Mouse (Mus musculus) midbrain, embryonic 13.5 days (tissue): ENCODE data around the gene Rpl4. TPM values are rescaled to one million over a fixed set of nuclear protein-coding genes. Genes with fewer than 3 reads are reported as not detected.
A peak's percentile ranks its signal among the peaks of the same experiment; 100 is the strongest.
"Not testable (repeated sequence)": the region's sequence is repeated elsewhere in the genome, so short reads cannot be mapped to it uniquely, and the experiment has no call there.

Experiments
- ATAC-seq: fragments of 200-750 bp; cut with Nextera tagmentation; 2 replicates; pipeline ENCODE4 v1.8.0; 2017; ENCODE audit warnings: mild to moderate bottlenecking, moderate TSS enrichment, moderate library complexity
- H3K27ac ChIP-seq: fragments of 300-500 bp; sonication (generic); 2 replicates; pipeline ENCODE4 v1.5.1; 2015; ENCODE audit warnings: inconsistent platforms, mild to moderate bottlenecking, moderate library complexity
- H3K27me3 ChIP-seq: fragments of 300-500 bp; sonication (generic); 2 replicates; pipeline ENCODE4 v1.6.1; 2015; ENCODE audit warnings: mild to moderate bottlenecking, inconsistent platforms
- H3K36me3 ChIP-seq: fragments of 300-500 bp; sonication (generic); 2 replicates; pipeline ENCODE4 v1.6.1; 2015; ENCODE audit warnings: mild to moderate bottlenecking, inconsistent platforms
- H3K4me1 ChIP-seq: fragments of 300-500 bp; sonication (generic); replicated peaks from 2 replicates; pipeline ENCODE4 v1.6.1; 2015; ENCODE audit warnings: inconsistent platforms
- H3K4me2 ChIP-seq: fragments of 300-500 bp; sonication (generic); replicated peaks from 2 replicates; pipeline ENCODE4 v1.6.1; 2015; ENCODE audit warnings: moderate library complexity, mild to moderate bottlenecking, inconsistent platforms
- H3K4me3 ChIP-seq: fragments of 300-500 bp; sonication (generic); replicated peaks from 2 replicates; pipeline ENCODE4 v1.5.1; 2015; ENCODE audit warnings: mild to moderate bottlenecking, inconsistent platforms
- H3K9ac ChIP-seq: fragments of 300-500 bp; sonication (generic); replicated peaks from 2 replicates; pipeline ENCODE4 v1.6.1; 2015; ENCODE audit warnings: mild to moderate bottlenecking, inconsistent platforms
- H3K9me3 ChIP-seq: fragments of 300-500 bp; sonication (generic); 2 replicates; pipeline ENCODE4 v1.6.1; 2016; ENCODE audit warnings: mild to moderate bottlenecking, inconsistent platforms
- WGBS: fragments of 180-500 bp; shearing (Covaris S2); methylation state at CpG from one replicate; pipeline ENCODE4 v1.1.7; 2015; 5-methylcytosine and 5-hydroxymethylcytosine counted together
- polyA plus RNA-seq: library from polyadenylated mRNA; unstranded; fragments of >200 nt; fragmentation: Nextera tagmentation; extraction: Ambion mirVana; gene quantifications from 2 replicates; pipeline ENCODE4 v1.2.1, GENCODE M21; 2015

Gene Rpl4
- polyA plus RNA-seq, 1 experiment from 2014 or later = 675 TPM

DNA sequence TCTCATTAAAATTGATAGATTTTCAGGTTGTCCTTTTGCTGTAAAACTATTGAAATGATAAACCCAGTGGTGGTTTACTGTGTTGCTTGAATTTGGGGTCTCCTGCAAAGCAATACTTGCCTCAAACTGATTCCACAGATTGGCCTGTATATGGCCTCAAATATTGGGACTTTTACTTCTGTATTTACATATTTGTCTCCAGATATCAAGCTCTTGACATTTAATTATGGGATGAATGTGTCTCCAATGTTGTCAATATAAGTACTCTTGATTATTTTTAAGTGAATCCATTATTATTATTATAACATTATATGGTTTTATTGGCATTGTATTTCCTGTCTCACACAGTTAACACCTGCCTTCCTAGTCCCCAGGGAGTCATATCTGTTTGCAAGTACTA is 1.2 kb downstream of the Rpl4 start:
- H3K4me2 ChIP-seq = peak overlapping the region; percentile 92
- ATAC-seq = no peak
- H3K9me3 ChIP-seq = no peaks in the 10 kb centered on the region
- H3K27me3 ChIP-seq = no peaks in the 10 kb centered on the region
- H3K27ac ChIP-seq = no peak overlapping the region
- peak overlapping the region; percentile 86 for H3K9ac ChIP-seq
- H3K36me3 ChIP-seq = peaks cover 40% of the 10 kb centered on the region
- peaks cover 29% of the 10 kb centered on the region for H3K4me1 ChIP-seq
- peak overlapping the region; percentile 94 for H3K4me3 ChIP-seq

DNA sequence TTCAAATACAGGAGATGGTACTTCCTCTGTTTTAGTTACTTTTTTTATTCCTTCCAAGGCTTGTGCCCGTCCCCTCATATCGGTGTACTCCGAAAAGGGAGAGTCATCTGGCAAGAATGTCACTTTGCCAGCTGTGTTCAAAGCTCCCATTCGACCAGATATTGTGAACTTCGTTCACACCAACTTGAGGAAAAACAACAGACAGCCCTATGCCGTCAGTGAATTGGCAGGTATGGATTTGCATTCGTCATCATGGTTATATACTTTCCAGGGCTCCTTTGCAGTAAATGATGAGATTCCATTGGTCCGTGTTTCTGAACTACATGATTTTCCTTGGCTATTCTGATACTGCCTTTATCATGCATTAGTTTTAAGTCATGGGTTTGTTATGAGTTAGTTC is 1.6 kb downstream of the Rpl4 start:
- no peak for ATAC-seq
- Histone ChIP-seq H3K36me3 (peaks cover 40% of the 10 kb centered on the region), H3K4me2 (peak overlapping the region; percentile 92), H3K9me3 (no peaks in the 10 kb centered on the region), H3K9ac (no peak overlapping the region), H3K4me3 (peak overlapping the region; percentile 94), H3K27ac (no peak overlapping the region), H3K4me1 (peaks cover 34% of the 10 kb centered on the region), H3K27me3 (no peaks in the 10 kb centered on the region)
- 77% methylated on average over 8 of the region's 8 CpGs for WGBS

DNA sequence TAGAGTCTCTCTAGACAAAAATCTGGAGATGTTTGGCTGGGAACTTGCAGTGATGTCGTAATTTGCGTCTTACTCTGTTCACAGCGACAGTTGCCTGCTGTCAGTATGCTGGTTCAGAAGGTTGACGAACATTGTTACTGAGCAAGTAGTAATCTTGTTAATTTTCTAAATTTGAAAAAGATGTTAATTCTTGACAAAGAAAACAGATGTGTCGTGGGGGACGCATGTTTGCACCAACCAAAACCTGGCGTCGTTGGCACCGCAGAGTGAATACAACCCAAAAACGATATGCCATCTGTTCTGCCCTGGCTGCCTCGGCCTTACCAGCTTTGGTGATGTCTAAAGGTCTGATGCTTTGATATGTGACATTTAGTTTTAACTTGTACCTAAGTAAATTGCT is 2.2 kb downstream of the Rpl4 start:
- Histone ChIP-seq H3K4me3 (no peak overlapping the region), H3K36me3 (peaks cover 42% of the 10 kb centered on the region), H3K9ac (no peak overlapping the region), H3K9me3 (no peaks in the 10 kb centered on the region), H3K4me2 (no peak overlapping the region), H3K27me3 (no peaks in the 10 kb centered on the region), H3K4me1 (peaks cover 39% of the 10 kb centered on the region), H3K27ac (no peak overlapping the region)
- WGBS = 91% methylated on average over 11 of the region's 11 CpGs
- no peak for ATAC-seq

DNA sequence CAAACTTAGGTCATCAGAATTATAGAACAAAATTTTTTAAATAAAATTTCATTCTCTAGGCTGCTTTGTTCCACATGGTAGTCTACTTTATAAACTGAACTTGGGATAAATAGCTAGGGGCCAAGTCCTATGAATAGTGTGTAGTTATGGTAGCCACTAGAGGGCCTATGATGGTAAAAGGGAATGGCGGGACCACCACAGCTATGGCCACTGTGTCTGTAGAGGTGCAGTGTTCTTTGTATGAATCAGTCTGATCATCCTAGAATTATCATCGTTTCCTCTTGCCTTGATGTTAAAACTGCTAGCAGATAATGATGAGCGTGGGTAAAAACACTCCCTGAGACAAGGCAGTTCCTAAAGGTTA is 5.4 kb downstream of the Rpl4 start:
- ATAC-seq = peak; percentile 68
- H3K9ac ChIP-seq = no peak overlapping the region; the same call in 1 of the 2 replicates
- no peaks in the 10 kb centered on the region for H3K9me3 ChIP-seq
- peak overlapping the region; percentile 65 for H3K4me2 ChIP-seq
- no peaks in the 10 kb centered on the region for H3K27me3 ChIP-seq
- peak overlapping the region; percentile 84 for H3K27ac ChIP-seq
- 42% methylated on average over 3 of the region's 3 CpGs for WGBS
- H3K36me3 ChIP-seq = peaks cover 67% of the 10 kb centered on the region
- peaks cover 30% of the 10 kb centered on the region for H3K4me1 ChIP-seq
- H3K4me3 ChIP-seq = peak overlapping the region; percentile 64

DNA sequence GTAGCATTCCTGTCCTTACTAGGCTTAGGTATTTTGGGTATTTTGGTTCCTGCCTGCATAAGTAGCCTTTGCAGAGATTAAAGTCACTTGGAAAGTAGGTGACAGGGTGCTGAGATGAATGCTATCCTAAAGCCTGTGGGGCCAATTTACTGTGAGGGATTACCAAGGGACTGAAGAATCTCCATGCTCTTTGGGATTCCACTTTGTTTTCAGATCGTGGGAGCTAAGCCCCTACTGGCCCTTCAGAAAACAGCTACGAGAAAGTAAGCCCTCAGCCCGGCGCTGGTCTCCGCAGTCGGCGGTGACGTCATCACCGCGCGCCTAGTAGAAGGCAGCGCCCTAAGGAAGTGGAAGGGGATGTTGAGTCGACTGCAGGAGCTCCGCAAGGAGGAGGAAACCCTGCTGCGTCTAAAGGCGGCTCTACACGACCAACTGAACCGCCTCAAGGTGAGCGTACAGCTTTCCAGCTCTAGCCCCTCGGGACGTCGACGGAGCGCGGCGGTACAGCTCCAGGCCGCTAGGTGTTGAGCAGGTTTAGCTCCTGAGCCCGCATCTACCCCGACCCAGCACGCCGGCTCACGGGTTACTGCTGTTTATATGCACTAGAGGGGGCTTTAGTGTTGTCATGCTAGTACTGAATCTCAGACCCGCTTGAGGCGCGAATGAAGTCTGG is 5.9 kb downstream of the Rpl4 start, which contains the start of gene Snapc5:
Gene Snapc5, plus strand, starts transcription at position 301 of the 673 bp plus-strand sequence.
- H3K4me1 ChIP-seq = peaks cover 27% of the 10 kb centered on the region
- WGBS = under 1% methylated on average over 35 of the region's 35 CpGs
- H3K27ac ChIP-seq = peak within 1 kb of the TSS; percentile 84
- H3K9ac ChIP-seq = peak within 1 kb of the TSS; percentile 74
- ATAC-seq = peak; percentile 97
- H3K4me3 ChIP-seq = peak within 1 kb of the TSS; percentile 64
- peak within 1 kb of the TSS; percentile 65 for H3K4me2 ChIP-seq
- H3K9me3 ChIP-seq = no peaks in the 10 kb centered on the region
- no peaks in the 10 kb centered on the region for H3K27me3 ChIP-seq
- H3K36me3 ChIP-seq = peaks cover 67% of the 10 kb centered on the region

DNA sequence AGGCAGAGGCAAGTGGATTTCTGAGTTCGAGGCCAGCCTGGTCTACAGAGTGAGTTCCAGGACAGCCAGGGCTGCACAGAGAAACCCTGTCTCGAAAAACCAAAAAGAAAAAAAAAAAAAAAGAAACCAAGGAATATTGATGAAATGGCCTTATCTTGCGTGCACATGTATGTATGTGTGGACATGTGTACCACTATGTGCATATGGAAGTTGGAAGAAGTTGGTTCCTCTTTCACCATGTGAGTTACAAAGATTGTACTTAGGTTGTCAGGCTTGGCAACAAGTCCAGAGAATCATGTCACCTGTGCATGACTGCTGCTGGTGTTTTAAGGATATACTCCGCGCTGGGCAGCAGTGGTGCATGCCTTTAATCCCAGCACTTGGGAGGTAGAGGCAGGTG is 10.1 kb downstream of the Rpl4 start:
- H3K4me1 ChIP-seq = peaks cover 14% of the 10 kb centered on the region
- ATAC-seq, H3K9me3 ChIP-seq, H3K4me3 ChIP-seq, H3K9ac ChIP-seq, H3K27me3 ChIP-seq, H3K27ac ChIP-seq, H3K4me2 ChIP-seq: not testable (repeated sequence)
- 90% methylated on average over 5 of the region's 5 CpGs for WGBS
- peaks cover 52% of the 10 kb centered on the region for H3K36me3 ChIP-seq

DNA sequence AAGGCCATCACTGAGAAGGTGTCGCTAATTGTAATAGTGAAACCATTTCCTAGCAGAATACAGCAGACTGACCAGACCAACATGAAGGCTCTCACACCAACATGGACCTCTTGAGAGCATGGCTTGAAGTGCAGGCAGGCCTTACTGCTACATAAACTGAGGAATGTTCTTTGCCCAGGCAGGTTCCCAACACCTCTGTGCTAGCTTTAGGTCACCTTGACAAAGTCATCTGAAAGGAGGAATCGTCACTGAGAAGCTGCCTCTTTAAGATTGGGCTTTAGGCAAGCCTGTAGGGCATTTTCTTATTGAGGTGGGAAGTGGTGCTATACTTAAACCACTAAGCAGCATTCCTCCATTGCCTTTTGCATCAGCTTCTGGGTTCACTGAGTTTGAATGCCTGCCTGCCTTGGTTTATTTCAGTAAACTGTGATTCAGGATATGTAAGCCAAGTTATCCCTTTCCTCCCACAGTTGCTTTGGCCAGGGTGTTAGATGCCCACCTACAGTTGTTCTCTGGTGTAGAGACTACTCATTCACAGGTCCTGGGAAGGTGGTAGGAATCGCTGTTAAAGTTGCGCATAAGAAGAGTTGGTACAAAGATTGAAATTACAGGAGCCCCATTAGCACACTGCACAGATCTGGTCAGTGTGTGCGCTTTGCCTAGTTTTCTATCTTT is 11.1 kb downstream of the Rpl4 start:
- Histone ChIP-seq H3K27ac (no peak overlapping the region), H3K4me1 (peaks cover 10% of the 10 kb centered on the region), H3K27me3 (no peaks in the 10 kb centered on the region), H3K9ac (no peak overlapping the region), H3K4me3 (no peak overlapping the region), H3K36me3 (peaks cover 60% of the 10 kb centered on the region), H3K9me3 (no peaks in the 10 kb centered on the region), H3K4me2 (no peak overlapping the region)
- ATAC-seq = no peak
- WGBS = 95% methylated on average over 5 of the region's 5 CpGs

DNA sequence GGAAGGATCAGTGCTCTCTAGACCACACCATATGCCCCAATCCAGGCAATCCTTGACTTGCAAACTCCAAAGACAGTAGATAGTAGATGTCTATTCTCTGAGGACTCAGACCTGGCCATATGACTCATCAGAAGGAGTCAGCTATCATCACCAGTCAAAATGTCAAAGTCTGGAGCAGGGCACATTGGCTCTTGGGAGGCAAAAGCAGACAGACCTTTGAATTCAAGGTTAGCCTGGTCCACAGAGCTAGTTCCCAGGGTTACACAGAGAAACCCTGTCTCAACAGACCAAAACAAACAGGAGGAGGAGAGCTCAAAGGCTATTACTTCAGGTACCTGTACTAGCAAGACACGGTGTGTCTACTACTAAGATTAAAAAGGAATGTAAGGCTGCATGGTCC is 20.7 kb downstream of the Rpl4 start:
- no peak overlapping the region for H3K27ac ChIP-seq
- ATAC-seq = no peak
- H3K36me3 ChIP-seq = peaks cover 40% of the 10 kb centered on the region
- 93% methylated on average over 1 of the region's 1 CpGs for WGBS
- no peak overlapping the region for H3K4me3 ChIP-seq
- H3K9me3 ChIP-seq = no peaks in the 10 kb centered on the region
- H3K4me1 ChIP-seq = no peaks in the 10 kb centered on the region
- no peak overlapping the region for H3K4me2 ChIP-seq
- H3K27me3 ChIP-seq = no peaks in the 10 kb centered on the region
- no peak overlapping the region for H3K9ac ChIP-seq

DNA sequence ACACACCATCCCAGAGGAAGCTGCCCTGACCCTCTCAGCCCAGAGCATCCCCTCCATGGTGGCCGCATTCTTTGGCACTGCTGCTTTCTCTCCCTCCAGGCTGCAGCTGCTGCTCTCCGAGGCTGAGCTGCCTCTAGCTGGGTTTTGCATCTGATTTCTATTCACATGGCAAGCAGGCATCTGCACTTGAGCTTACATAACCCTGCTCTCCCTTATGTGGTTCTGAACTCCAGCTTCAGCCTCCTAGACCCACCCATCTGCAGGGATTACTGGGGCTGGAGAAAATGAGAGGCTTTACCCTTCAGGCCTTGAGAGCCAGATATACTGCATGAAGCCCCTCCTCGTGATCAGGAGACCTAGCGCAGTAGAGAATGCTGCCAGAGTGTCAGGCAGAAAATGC is 22.4 kb downstream of the Rpl4 start:
- H3K36me3 ChIP-seq = peaks cover 27% of the 10 kb centered on the region
- no peak overlapping the region for H3K4me2 ChIP-seq
- no peaks in the 10 kb centered on the region for H3K9me3 ChIP-seq
- H3K4me1 ChIP-seq = no peaks in the 10 kb centered on the region
- H3K27ac ChIP-seq = no peak overlapping the region
- no peak for ATAC-seq
- WGBS = 76% methylated on average over 4 of the region's 4 CpGs
- peak overlapping the region; percentile 32; the same call in 1 of the 2 replicates for H3K9ac ChIP-seq
- H3K4me3 ChIP-seq = no peak overlapping the region
- H3K27me3 ChIP-seq = no peaks in the 10 kb centered on the region

DNA sequence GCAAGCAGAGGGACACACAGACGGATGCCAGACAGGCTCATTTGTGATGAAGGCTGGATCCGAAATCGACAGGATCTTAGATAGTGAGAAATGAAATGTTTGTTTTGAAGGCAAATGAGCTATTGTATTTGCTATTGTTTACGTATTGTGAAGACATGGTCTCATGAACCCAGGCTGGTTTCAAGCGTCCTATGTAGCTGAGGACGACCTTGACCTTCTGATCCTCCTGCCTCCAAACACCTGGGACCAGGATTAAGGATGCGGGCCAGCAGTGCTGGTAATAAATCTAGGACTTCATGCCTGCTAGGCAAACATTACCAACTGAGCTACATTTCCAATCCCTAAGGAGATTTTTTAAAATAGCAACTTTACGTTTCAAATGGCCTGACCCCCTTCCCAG is 24.3 kb downstream of the Rpl4 start:
- Histone ChIP-seq H3K9me3 (no peaks in the 10 kb centered on the region), H3K4me2 (no peak overlapping the region), H3K27ac (no peak overlapping the region), H3K4me3 (no peak overlapping the region), H3K36me3 (peaks cover 16% of the 10 kb centered on the region), H3K4me1 (no peaks in the 10 kb centered on the region), H3K27me3 (no peaks in the 10 kb centered on the region), H3K9ac (no peak overlapping the region)
- 90% methylated on average over 8 of the region's 8 CpGs for WGBS
- no peak for ATAC-seq

DNA sequence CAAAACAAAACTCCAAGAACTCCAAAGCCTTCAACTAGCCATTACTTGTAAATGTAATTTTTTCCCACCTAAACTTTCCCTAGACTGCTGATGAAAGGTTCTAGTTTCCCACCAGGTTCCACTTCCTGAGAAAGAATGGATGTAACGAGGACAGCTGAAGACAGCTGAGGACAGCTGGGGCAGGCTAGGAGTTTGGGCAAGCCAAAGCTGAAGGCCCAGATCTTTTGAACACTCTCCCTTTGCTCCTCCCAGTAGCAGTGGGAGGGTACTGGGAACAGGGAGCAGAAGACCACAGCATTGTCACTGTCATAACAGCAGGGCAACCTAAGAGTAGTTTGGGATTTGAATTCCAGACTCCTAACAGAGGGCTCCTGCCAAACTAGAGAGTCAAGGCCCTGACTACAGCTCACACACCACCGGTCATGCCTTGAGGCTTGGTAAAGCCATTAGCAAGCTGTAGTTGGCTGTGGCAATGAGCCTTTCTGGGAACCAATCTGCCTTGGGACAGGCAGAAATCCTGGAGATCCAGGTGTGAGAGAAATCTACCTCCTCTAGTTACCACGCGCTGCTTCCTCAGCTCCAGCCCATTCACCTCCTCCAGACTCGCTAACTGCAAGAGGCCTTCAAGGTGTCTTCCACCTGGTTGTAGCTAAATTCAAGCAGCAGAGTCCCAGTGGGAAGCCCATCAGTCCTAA is 25.0 kb downstream of the Rpl4 start:
- Histone ChIP-seq H3K27me3 (no peaks in the 10 kb centered on the region), H3K4me1 (no peaks in the 10 kb centered on the region), H3K36me3 (peaks cover 16% of the 10 kb centered on the region), H3K4me3 (no peak overlapping the region), H3K9me3 (no peaks in the 10 kb centered on the region), H3K27ac (no peak overlapping the region), H3K4me2 (no peak overlapping the region), H3K9ac (no peak overlapping the region)
- WGBS = 93% methylated on average over 5 of the region's 5 CpGs
- no peak for ATAC-seq

DNA sequence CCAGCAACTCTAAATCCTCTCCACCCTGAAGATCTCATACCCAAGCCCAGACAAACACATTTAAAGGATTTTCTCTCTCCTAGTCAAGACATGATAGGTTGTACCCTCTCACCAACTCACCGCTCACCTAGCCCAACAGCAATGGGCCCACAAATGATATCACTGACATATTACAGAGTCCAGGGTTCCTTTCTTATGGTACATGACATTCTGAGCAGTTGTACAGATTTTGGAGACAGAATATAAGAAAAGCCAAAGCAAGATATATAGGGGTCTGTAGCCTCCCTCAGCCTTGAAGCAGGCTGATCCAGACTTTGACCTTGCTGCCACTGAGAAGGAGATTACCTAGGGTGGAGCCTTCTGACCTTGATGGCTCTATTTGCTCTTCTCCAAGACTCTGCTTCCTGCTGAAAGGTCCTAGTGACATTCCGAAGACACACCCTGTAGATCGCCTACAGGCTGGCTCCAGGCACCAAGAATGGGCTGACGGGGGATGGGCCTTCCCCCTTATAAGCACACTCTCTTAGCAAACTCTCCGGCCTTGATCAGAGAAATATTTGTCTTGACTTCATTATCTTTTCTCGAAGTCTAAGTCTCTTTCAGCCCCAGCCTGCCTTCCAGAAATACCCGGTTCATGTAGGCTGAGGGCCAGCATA is 25.7 kb downstream of the Rpl4 start:
- ATAC-seq, H3K27ac ChIP-seq, H3K4me1 ChIP-seq, H3K4me3 ChIP-seq, H3K9ac ChIP-seq, H3K27me3 ChIP-seq, H3K9me3 ChIP-seq, H3K4me2 ChIP-seq: not testable (repeated sequence)
- WGBS = 93% methylated on average over 7 of the region's 7 CpGs
- peaks cover 16% of the 10 kb centered on the region for H3K36me3 ChIP-seq
